Mouse (Mus musculus): ENCODE measurements around the gene Hoxd11. TPM values are rescaled to one million over a fixed set of nuclear protein-coding genes. Genes with fewer than 3 reads are reported as not detected.

Hoxd11 gene
- polyA plus RNA-seq, 1 experiment, result not detected

DNA sequence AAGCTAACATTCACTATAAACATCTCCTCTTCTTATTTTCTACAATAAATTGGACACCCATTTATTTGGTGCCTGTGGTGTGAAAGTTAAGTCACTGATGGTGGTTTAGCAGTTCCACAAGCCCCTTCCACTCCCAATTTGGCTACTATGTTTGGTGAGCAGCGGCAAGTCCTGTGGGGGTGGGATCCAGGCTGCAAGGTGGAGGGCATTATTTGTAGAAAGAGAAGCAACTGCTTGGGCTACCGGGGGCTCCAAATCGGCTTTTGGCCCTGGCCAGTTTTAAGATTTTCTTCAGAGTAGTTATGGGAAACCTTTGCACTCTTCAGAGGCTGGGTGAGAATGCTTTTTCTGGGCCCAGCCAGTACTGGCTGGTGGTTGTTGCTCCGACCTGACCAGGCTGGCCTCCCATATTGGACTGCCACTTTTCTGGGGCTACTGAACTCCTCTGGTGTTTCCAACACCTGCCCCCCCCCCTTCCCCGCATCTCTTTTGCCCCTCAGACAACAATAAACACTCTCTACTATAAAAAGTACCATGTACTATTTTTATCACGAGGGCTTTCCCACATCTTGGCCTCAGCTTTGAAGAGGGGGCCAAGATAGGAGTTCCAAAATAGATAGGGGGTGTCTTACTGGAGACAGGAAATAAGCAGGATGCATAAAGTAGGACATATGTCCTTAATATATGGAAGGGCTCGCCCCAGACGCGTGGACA is 52.6 kb downstream of the Hoxd11 start:
- no peaks in the 10 kb centered on the region for H3K36me3 ChIP-seq (ENCODE audit: control insufficient read depth, insufficient read depth, low read length)
- TF ChIP-seq CTCF (IDR thresholded peaks at IDR 0.05; ENCODE audit: extremely low read depth, insufficient read depth, insufficient read length, insufficient replicate concordance) (no peak), POLR2A (IDR thresholded peaks at IDR 0.05; ENCODE audit: low read depth, low read length) (no peak)
- H3K27ac ChIP-seq (ENCODE audit: insufficient read depth, low read length), result no peak overlapping the region
- H3K27me3 ChIP-seq (ENCODE audit: control insufficient read depth, insufficient read depth, low read length), result peaks cover 33% of the 10 kb centered on the region
- no peak for DNase-seq (ENCODE audit: low read depth in 1 of 2, low spot score in 2 of 2)
- no peaks in the 10 kb centered on the region for H3K4me1 ChIP-seq (ENCODE audit: control insufficient read depth, insufficient read depth, insufficient read length)
- 35% methylated on average over 9 of the region's 9 CpGs for WGBS
- H3K4me3 ChIP-seq (ENCODE audit: extremely low read depth, insufficient read depth, insufficient read length), result no peak overlapping the region

DNA sequence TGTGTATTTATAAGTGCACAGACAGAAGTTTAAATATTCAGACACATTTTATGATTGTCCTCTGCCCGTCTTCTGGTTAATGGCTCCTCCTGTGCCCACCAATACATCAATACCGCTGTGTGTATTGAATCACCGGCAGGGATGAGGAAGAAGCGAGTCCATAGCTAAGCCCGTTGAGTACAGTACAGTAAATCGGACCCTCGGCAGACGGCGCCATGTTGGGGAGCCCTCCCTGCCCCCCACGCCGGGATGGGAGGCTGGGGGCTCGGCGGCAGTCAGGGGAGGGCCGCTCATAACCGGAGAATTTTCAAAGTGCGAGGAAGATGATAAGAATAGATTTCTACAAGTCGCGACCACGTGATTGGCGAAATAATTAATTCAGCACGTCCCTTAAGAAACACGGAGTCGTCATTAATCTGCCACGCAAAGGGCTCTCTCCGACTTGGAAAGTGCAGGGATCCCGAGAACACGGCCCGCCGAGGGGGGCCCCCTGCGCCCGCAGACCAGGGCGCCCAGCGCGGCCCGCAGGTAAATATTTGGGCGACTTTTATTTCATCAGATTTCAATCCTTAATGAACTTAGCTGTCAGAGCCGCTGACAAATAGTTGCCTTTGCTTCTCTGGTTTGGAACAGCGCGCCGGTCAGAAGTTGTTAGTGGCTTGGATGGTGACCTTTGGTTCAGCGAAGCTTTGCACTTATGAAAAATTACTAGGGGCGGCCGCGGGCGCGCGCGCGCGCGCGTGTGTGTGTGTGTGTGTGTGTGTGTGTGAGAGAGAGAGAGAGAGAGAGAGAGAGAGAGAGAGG is 53.4 kb downstream of the Hoxd11 start:
- Histone ChIP-seq H3K4me1 (ENCODE audit: control insufficient read depth, insufficient read depth, insufficient read length) (no peaks in the 10 kb centered on the region), H3K36me3 (ENCODE audit: control insufficient read depth, insufficient read depth, low read length) (no peaks in the 10 kb centered on the region), H3K27me3 (ENCODE audit: control insufficient read depth, insufficient read depth, low read length) (peaks cover 34% of the 10 kb centered on the region), H3K4me3 (ENCODE audit: extremely low read depth, insufficient read depth, insufficient read length) (no peak overlapping the region), H3K27ac (ENCODE audit: insufficient read depth, low read length) (no peak overlapping the region)
- TF ChIP-seq POLR2A (IDR thresholded peaks at IDR 0.05; ENCODE audit: low read depth, low read length), result no peak
- no peak for TF ChIP-seq CTCF (IDR thresholded peaks at IDR 0.05; ENCODE audit: extremely low read depth, insufficient read depth, insufficient read length, insufficient replicate concordance)
- 7% methylated on average over 52 of the region's 52 CpGs for whole genome bisulfite sequencing
- no peak for DNase-seq (ENCODE audit: low read depth in 1 of 2, low spot score in 2 of 2)

- 3% methylated on average over 16 of the region's 16 CpGs for WGBS
- H3K36me3 ChIP-seq (ENCODE audit: control insufficient read depth, insufficient read depth, low read length), result no peaks in the 10 kb centered on the region
- no peak for DNase-seq (ENCODE audit: low read depth in 1 of 2, low spot score in 2 of 2)
- TF ChIP-seq CTCF (IDR thresholded peaks at IDR 0.05; ENCODE audit: extremely low read depth, insufficient read depth, insufficient read length, insufficient replicate concordance), result no peak
- no peak for TF ChIP-seq POLR2A (IDR thresholded peaks at IDR 0.05; ENCODE audit: low read depth, low read length)
- H3K4me1 ChIP-seq (ENCODE audit: control insufficient read depth, insufficient read depth, insufficient read length), result no peaks in the 10 kb centered on the region
- H3K27ac ChIP-seq (ENCODE audit: insufficient read depth, low read length), result no peak overlapping the region
- peaks cover 32% of the 10 kb centered on the region for H3K27me3 ChIP-seq (ENCODE audit: control insufficient read depth, insufficient read depth, low read length)
- no peak overlapping the region for H3K4me3 ChIP-seq (ENCODE audit: extremely low read depth, insufficient read depth, insufficient read length)
Measured at GRCm38 (mm10) chr2:74733317-74733661, 53.9 kb downstream of the Hoxd11 start.

DNA sequence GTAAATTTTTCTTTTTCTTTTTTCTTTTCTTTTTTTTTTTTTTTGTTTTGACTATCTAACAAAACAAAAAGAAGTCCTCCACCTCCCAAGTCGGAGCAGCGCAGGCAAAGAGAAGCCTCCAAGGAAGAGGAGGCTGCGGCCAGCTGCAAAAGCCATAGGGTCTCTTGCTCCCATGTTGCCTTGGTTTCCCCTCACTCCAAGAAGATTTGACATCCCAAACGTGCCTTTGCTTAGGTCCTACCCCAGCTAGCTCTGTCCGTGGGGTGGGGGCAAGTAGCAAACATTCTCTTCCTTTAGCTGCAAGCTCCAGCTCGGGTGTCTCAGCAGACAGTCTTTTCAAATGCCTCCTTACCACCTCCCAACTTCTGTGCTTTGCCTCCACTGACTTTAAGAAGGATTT is 54.4 kb downstream of the Hoxd11 start:
- Histone ChIP-seq H3K4me1 (ENCODE audit: control insufficient read depth, insufficient read depth, insufficient read length) (no peaks in the 10 kb centered on the region), H3K36me3 (ENCODE audit: control insufficient read depth, insufficient read depth, low read length) (no peaks in the 10 kb centered on the region), H3K27ac (ENCODE audit: insufficient read depth, low read length) (no peak overlapping the region), H3K4me3 (ENCODE audit: extremely low read depth, insufficient read depth, insufficient read length) (no peak overlapping the region), H3K27me3 (ENCODE audit: control insufficient read depth, insufficient read depth, low read length) (peaks cover 29% of the 10 kb centered on the region)
- TF ChIP-seq POLR2A (IDR thresholded peaks at IDR 0.05; ENCODE audit: low read depth, low read length), result no peak
- TF ChIP-seq CTCF (IDR thresholded peaks at IDR 0.05; ENCODE audit: extremely low read depth, insufficient read depth, insufficient read length, insufficient replicate concordance), result no peak
- no peak for DNase-seq (ENCODE audit: low read depth in 1 of 2, low spot score in 2 of 2)
- 12% methylated on average over 6 of the region's 6 CpGs for WGBS

- H3K27me3 ChIP-seq (ENCODE audit: control insufficient read depth, insufficient read depth, low read length), result peaks cover 32% of the 10 kb centered on the region
- H3K4me1 ChIP-seq (ENCODE audit: control insufficient read depth, insufficient read depth, insufficient read length), result no peaks in the 10 kb centered on the region
- H3K27ac ChIP-seq (ENCODE audit: insufficient read depth, low read length), result no peak overlapping the region
- TF ChIP-seq POLR2A (IDR thresholded peaks at IDR 0.05; ENCODE audit: low read depth, low read length) (no peak), CTCF (IDR thresholded peaks at IDR 0.05; ENCODE audit: extremely low read depth, insufficient read depth, insufficient read length, insufficient replicate concordance) (no peak)
- no peaks in the 10 kb centered on the region for H3K36me3 ChIP-seq (ENCODE audit: control insufficient read depth, insufficient read depth, low read length)
- no peak overlapping the region for H3K4me3 ChIP-seq (ENCODE audit: extremely low read depth, insufficient read depth, insufficient read length)
- 10% methylated on average over 13 of the region's 13 CpGs for WGBS
- DNase-seq (ENCODE audit: low read depth in 1 of 2, low spot score in 2 of 2), result no peak
Measured at GRCm38 (mm10) chr2:74734451-74734850, 55.1 kb downstream of the Hoxd11 start.

DNA sequence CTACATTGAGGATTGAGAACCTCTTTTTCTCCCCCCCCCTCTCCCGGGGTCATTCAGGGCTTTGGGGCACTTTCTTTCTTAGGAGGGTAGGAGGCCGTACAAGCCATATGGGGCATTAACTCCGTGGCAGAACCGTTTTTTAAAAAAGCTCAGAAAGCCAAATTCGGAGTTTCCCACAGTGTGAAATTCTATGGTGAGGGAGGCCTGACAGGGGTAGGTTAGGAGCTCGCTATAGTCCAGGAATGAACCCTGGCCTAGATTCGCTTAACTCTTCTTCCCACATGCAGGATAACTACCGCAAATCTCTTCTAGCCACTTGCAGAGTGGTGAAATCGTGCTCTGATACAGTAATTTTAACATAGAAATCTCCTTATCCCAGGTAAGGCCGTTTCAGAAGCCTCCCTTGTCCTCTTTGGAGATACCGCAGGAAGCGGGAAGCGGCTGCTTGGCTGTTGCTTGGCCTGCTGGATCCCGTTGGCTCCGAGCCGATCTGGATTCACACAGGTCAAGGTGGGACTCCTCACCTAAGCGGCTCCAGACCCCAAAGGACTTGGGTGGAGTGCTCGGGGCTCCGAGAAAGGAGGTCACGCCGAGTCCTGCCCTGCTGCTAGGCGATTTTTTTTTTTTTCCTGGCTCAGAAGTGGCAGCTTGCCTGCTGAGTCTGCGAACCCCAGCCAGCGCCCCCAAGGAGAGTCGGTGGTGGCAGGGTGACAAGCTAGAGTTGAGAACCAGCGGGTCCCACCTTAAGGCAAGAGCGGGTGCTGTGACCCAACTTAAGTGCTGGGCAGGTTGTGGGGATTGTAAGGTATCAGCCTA is 55.8 kb downstream of the Hoxd11 start:
- TF ChIP-seq POLR2A (IDR thresholded peaks at IDR 0.05; ENCODE audit: low read depth, low read length), result no peak
- no peak for TF ChIP-seq CTCF (IDR thresholded peaks at IDR 0.05; ENCODE audit: extremely low read depth, insufficient read depth, insufficient read length, insufficient replicate concordance)
- Histone ChIP-seq H3K27ac (ENCODE audit: insufficient read depth, low read length) (no peak overlapping the region), H3K36me3 (ENCODE audit: control insufficient read depth, insufficient read depth, low read length) (no peaks in the 10 kb centered on the region), H3K27me3 (ENCODE audit: control insufficient read depth, insufficient read depth, low read length) (peaks cover 35% of the 10 kb centered on the region), H3K4me3 (ENCODE audit: extremely low read depth, insufficient read depth, insufficient read length) (no peak overlapping the region), H3K4me1 (ENCODE audit: control insufficient read depth, insufficient read depth, insufficient read length) (no peaks in the 10 kb centered on the region)
- DNase-seq (ENCODE audit: low read depth in 1 of 2, low spot score in 2 of 2), result no peak
- WGBS, result 21% methylated on average over 27 of the region's 27 CpGs
